Mouse (Mus musculus) thymus, postnatal 25 days (tissue): ENCODE measurements around the gene Nsf.
"Not testable (repeated sequence)": the region's sequence is repeated elsewhere in the genome, so short reads cannot be mapped to it uniquely, and the experiment has no call there.

Experiments used
- DNase-seq: peaks from one replicate; pipeline ENCODE4 v3.0.0; 2022

Nsf gene

DNA sequence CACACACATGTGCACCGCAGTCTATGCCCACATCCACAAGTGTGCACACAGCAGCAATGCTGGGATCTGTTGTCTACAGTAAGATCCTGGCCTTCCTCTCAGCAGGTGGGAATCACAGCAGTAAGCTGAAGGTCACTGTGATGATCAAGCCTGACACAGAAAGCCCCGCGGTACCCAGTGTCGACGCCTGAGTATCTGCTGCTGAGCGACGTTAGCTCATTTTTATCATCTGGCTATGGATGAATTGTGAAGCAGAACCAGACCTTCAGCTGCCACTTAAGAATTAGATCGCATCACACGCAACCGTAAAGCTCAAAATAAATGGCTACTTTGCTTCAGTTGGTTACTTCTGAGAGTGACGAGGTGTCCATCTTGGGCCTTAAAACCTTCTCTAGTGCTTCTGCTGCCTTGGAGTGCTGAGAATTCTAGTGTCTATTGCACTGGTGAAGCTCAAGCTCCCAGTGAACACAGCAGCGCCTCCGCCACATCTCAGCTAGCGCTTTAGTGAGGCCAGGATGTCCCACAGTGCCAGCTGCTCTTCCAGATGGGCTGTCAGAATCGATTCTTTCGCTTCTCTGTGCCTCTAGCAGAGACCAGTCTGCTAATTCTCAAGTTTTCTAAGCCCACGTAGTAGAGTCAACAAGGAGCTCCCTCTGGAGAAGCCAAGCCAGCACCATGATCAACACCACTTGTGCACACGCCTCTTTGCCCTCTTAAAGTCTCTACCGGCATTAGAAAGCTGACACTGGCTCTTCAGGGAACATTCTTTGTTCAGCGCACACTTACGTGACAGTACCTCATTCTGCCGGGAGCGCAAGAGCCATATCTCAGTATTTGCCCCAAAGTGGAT lies 63.3 kb downstream of the Nsf start:
- no peak for DNase-seq

DNA sequence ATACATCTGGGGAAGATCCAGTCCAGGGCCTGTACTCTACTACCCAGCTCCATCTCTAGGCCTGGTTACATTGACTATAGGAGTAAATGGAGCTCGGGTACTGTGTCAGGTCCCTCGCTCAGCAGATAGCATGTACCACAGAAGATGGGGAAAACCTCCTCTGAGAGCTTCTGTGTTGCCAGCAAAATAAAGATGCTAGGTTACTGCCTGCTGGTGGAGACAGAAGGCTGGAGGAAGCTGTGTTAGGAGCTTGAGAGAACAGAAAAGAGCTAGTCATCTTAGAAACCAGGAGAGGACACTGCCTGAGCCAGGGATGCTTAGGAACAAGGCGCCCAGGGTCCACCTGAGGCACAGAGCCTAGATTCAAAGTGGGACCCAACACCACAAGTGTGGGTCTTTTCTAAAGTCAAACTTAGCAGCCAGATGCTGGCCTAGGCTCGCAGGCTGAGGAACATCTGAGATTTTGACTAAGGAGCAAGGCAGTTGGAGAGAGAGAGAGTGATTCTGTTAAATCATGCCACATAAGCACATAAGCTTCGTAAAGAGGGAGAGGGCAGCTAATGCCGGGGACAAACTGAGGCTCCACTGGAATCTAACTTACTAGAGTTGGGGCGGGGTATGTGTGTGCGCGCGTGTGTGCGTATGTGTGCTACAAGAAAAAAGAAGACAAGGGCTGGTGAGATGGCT lies 66.0 kb downstream of the Nsf start:
- DNase-seq = no peak

DNA sequence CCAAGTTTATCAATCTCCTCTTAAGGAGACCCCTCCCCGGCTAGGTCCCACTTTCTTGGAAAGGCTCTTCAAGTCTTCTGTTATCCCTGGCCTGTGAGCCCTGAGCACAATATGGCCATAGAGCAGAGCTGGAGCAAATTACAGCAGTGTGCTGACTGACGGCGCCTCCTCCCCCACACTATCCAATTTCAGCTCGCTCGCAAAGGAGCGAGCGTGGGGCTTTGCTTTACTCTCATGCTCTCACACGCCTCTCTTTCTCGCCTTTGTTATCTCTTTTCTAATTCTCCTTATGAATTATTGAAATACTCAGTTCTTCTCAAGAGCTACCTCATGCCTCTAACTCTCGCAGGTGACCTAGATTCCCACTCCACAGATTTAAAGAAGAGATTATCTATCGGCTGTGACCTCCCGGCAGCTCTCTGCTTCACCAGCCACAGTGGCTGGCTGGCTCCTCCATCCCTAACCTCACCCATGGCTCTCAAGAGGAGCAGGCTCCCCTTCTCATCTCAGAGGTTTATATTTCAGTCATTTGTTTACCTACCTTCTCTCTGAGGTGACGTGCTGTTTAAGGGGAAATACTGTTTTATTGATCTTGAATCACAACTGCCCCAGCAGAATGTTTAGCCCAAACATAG lies 69.0 kb downstream of the Nsf start:
- DNase-seq = no peak

DNA sequence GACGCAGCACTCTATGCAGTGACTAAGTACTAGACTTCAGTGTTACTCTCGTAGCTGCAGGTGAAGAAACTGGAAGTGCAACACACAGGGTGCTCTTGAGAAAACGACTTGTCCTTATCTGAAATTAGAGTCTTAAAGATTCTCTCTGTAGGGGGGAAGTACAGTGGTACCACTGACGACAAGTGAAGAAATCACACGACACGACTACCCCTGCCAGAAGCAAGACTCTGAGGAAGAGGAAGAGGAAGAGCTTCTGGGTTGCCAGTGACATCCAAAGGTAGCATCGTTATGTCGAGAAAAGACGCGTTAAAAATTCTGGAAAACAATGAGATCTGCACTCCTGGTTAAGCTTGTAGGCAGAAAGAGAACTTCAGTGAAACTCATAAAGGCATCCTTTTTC lies 70.1 kb downstream of the Nsf start:
- DNase-seq = no peak

DNA sequence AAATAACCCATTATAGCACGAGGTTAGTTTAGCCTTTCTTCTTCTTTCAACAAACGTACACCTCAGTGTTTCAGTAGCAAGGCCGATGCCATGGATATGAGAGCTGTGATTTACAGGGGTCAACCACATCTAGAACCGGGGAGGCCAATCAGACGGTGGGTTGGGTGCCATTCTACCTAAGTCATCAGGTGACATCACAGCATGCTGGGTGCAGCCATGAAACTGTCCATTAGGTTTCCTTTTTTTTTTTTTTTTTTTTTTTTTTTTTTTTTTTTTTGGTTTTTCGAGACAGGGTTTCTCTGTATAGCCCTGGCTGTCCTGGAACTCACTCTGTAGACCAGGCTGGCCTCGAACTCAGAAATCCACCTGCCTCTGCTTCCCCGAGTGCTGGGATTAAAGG lies 74.4 kb downstream of the Nsf start:
- DNase-seq = not testable (repeated sequence)

DNA sequence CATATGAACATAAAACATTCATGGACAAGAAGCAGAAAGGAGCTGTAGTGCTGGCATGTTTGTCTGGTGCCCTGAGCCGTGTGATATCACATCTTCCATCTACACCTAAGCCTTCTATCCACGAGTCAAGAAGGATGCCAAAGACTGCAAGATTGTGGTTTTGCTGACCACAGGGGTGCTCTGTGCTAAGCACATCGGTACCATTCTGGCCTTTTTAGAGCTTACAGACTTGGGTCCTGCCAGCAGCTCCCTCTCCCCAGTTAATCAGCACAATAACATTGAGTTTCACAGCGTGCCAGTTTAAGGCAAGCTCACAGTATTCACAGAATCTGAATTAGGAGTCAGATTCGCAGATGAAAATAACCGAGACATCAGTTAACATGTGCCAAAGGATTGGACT lies 75.4 kb downstream of the Nsf start:
- DNase-seq = no peak

DNA sequence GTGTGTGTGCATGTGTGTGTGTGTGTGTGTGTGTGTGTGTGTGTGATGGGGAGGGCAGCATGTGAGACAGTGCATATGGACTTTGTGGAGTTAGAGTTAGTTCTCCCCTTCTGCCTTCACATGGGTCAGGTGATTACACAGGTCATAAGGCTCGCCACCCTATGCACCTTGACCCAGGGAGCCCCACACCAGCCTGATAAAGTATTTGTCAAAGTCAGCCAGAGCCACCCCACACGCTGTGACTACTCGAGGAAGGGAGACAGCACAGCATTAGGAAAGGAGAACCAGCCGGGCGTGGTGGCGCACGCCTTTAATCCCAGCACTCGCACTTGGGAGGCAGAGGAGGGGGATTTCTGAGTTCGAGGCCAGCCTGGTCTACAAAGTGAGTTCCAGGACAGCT lies 83.5 kb downstream of the Nsf start:
- DNase-seq = no peak

DNA sequence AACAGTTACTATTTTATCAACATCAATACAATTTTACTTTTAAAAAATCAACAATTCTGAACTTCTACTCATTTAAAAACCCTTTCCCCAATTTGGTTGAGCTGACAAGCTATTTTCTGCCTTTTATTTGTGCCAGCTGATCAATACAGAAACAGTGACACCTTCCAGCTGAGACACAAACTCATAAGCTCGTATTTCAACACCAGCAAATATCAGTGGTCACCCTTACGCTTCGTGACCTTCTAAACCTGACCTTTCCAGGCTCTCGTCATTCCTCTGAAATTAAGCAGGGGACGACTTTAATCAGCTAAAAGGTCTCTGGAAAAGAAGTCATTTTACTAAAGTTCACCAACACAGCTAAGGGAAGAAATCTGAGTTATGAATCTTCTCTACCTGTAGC lies 86.2 kb downstream of the Nsf start:
- no peak for DNase-seq

DNA sequence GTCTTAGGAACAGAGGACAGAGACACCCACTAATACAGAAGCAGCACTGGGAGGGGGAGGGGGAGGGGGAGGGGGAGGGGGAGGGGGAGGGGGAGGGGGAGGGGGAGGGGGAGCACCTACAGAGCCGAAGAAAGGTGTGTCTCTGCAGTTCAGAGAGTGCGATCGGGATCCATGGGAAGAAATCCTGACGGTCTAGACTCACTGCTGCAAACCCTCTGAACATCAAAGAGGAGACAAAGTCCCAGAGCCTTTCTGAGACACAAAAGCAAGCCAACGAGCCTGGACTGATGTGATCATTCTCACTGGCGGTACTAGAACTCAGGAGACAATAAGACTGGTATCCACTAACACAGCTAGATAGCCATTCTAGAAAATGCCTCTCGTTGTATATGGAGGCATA lies 88.5 kb downstream of the Nsf start:
- no peak for DNase-seq

DNA sequence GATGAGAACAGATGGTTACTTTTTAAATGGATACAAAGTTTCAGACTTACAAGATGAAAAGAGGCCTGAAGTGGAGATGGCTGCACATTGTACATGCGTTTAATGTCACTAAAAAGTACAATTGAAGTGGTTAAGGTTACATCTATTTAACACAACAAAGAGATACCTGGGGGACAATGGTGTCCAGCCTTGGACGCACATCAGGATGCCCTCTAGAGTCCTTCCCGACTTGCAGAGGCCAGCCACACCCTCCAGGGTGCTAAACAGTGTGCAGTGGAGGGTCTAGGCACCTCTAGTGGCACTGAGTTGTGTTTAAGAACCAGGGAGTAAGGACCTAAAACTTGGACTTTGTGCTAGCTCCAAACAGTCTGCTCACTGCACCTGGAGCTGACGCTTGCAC lies 89.4 kb downstream of the Nsf start:
- DNase-seq = no peak

DNA sequence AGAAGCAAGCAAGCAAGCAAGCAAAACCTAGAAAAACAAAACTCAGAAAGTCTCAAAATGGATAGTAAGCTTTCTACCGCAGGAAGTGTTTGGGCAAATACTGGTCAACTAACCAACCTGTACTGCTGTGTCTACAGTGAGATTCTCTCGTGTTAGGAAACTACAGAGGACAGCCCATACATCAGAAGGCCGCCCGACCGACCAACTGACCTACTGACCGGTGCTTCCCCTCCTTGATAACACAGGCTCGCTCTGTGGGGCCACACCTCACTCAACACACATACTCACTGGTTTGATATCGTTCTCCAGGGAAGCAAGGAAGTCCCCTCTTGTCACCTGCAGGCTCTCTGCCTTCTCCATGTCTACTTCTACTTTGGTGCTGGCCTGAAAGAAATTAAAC lies 90.9 kb downstream of the Nsf start:
- no peak for DNase-seq

DNA sequence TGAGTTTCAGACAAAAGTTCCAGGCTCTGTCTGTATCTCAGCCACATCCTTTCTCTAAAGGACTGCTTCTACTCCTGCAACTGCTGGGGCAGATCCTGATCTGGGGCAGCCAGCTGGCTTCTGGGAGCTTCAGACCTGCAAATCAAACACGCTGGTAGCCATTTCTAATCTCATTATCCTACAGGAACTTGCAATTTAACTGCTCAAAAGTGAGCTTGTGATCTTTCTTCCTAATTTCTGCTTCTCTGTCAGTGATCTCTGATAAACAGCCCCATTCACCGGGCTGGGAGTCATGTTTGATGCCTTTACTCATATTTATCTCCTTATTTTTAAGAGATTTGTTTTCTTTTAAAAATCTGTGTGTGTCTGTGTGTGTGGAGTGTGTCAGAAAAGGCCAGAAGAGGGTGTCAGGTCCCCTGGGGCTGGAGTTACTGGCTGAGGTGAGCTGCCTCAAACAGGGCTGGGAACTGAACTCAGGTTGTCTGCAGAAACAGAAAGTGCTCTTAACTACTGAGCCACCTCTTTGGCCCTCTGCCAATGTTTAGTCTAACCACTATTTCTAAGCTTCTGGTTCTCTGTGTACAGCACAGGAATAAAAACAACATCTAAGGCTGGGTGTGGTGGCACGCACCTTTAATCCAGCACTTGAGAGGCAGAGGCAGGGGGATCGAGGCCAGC lies 93.8 kb downstream of the Nsf start:
- no peak for DNase-seq

DNA sequence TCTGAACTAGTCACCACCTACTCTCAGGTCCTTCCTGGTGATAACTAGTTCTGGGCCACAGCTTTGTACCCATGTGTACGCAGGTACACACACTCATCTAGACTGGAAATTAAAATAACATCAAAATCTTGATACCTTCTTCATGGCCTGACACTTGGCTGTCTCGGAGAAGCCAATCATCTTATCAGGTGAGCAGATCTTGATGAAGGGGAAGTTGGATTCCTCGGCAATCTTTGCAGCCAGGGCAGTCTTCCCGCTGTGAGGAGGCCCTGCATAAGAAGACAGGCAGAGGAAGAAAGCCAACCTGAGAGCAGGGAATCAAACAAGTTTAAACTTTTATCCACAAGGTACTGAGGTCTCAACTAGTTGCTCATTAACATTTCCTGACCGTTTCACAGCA lies 95.1 kb downstream of the Nsf start:
- no peak for DNase-seq

DNA sequence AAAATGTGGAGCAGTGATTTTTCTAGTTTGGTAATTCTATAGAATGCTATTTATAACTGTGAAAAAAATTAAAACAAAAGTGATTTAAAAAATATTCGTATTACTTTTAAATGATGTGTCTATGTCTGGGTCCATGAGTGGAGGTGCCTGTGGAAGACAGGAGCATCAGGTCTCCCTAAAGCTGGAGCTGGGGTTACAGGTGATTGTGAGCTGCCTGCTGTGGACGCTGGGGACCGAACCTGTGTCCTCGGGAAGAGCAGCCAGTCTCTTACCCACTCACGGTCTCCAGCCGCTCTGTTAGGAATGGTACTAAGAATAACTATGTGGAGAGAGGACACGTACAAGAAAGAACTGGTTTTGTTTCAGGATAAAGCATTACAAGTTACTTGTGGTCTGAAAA lies 97.2 kb downstream of the Nsf start:
- DNase-seq = no peak

DNA sequence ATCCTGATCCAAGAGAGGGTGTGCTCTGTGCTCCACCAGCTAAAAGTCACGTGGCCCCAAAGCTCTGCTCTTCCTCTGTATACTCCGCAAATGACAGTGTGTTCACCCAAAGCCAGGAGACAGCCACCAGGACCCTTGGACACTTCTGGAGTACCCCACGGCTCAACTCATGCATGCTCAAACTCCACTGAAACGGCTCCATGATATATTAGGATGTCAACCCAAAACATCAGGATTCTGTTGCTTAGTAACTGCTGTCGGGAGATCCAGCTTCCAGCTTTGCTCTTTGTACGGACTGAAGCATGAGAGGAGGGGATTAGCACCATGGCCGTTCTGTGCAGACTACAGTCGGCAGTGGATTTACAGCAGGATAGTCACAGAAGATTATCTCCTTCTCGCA lies 99.6 kb downstream of the Nsf start:
- DNase-seq = no peak

DNA sequence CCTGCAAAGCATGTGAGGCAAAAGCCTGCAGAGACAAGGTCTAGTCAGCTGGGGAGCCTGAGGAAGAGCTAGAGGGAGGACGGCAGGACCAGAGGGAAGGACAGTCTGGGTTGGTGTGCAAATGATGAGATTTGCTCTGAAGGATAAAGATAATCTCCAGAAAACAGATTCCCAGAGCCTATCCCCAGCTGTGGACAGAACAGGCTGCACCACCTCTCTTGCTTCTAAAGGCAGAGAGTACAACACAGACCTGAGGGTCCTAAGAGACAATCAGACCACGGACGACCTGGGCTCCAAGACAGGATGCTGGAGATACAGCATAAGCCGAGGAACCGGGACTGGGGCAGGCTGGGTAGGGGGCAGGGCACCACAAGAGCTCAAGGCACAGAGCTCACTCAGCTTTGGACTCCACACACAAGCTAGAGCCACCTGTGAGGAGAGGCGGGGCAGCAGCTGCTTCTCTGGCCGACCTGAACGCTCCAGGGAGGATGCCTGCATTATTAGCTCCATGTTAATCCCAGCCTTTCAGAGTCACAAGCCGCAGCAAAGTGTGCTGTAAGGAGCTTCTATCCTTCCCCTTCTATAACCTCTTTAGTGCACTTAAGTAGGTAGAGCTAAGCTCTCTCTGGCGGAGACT lies 100.5 kb downstream of the Nsf start:
- DNase-seq = no peak

DNA sequence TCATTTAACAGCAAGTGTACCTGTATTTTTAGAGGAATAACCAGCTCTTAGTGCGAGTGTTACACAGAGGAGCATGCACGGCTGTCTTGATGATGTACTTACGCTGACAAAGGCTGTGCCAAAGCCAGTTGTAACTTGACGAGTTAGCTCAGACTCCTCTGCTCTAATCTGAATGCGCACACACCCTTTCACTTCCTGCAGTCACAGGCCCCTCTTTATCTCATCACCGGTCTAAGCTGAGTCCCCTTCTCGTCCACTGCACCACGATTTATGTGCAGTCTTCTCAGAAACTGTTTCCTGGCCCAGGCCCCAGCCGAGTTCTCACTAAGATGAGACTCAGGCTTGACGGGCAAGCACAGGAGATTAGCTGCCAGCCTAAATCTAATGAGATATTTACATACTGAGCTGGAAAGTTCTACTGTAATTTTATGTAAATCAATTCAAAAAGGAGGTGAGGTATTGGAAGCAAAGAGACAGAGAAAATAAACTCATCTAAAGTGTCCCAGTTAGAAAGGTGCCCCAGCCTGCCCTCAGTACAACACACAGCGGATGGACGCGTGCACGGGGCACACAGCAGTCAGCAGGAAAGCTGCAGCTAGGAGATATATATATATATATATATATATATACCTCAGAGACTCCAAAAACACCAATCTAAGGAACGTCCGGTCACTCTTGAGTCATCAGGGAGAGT lies 101.1 kb downstream of the Nsf start:
- DNase-seq = no peak

DNA sequence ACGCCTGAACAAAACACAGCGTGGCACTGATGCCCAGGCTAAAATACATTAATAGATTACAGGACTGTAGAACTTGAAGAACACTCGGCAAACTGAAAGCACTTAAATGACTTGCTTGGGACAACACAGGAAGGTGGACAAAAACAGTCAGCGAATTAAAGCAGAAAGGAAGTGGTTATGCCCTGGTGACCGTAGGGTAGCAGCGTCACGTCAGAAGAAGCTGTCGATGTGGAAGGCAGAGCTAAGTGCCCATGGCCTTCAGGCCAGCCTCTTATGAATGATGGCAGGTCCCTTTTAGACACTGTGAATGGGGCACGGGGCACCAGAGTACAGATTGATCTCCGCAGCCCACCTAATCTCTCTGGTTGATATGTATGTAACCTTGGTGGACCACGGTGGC lies 105.6 kb downstream of the Nsf start:
- no peak for DNase-seq

DNA sequence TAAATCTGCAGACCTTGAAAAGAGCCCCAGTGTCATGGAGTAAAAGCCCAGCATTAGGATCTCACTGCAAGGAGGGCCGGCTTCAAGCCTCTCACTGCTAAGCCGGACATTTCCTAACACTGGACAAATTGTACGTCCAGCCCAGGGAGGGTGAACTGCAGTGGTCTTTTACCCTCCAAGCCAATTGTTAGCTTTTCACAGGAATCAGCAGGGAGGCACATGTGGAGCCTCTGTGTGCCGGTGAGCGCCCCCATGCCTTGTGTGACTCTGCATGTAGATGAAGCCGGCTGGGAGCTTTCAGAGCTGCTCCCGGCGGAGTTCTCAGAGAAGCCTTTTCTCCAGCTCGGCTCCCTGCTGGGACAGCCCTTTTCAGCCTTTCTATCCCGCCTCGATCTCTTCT lies 113.0 kb downstream of the Nsf start:
- DNase-seq = no peak

DNA sequence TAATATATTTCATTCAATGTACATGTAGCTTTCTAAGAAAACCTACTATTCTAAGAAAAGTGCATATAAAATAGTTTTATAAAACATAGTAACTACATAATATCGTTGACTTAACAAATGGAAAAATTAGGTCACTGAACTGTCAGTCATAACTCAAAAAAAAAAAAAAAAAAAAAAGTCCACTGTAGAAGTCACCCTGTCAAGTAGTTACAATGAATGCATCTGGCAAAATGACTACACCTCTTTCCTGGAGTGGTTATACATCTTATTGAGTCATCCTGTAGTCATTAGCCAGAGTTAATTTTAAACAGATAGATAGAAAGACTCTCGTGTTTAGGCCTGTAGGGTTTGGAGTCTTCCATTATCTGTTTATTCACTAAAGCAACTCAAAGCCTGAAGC lies 114.9 kb downstream of the Nsf start:
- DNase-seq = no peak

DNA sequence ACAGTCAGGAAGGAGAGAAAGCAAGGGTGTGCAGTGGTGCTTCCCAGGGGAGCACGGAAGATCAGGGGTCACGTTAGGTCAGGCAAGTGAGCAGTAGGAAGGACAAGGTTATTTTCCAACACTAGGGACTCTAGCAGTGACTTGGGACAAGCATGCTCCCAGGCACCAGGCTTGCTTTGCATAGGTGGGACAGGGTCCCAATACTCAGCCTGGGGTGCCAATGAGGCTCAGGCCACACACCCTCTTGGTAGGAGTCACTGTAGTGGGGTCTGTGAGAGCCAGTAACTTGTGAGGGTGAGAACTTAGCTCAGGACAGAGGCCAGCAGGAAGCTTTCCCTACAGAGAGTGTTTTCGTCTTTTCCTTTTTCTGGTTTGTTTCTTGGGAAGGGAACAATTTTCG lies 121.5 kb downstream of the Nsf start:
- no peak for DNase-seq

DNA sequence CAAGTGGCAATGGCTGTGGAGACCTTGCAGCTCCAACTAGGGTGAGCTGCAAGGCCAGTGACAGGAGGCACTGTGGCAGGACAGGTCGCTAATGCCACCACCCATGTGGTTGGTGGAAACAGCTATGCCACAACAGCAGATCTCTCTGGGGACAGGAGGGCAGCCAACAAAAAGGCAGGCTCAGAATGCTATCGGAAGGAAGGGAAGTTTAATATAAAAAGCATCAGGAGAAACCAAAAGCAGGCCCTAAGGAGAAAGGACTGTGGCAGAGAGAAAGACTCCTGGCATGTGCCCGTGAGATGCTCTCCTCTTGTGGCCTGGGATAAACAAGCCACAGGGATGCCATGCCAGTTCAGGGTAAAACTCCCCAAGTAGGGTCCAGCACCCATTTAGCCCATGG lies 122.1 kb downstream of the Nsf start:
- no peak for DNase-seq

DNA sequence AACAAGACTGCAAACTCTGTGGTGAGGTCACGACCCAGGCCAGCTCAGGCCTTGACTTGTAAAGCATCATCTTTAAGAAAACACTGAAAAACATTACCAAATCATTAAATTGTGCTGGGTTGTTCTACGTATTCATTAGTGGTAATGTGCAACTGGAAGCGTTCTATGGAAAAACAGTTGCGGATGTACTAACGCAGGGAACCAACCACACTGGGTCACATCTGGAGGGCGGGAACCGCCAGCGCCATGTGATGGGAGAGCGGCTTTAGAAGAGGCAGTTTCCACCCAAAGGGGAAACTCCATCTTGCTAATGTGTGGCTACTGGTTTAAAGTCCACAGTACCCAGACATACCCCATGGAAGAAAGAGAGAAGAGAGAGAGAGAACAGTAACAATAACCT lies 123.4 kb downstream of the Nsf start:
- DNase-seq = no peak
